14 mouse cellular contexts compared by ENCODE assay signal in genomic region chr2:38220687-38221435, GRCm38 (mm10).
DNase-seq lines count a peak whose midpoint lies in the region; ATAC-seq lines count a peak whose summit lies in the region.
"Had no signal": no experiment of that assay in that cellular context is flagged by ENCODE, and none has a peak within 500 bp of the region (broad histone marks: within the 10 kb centered on the region; RNA-seq: fewer than 3 reads in every experiment).

No protein-coding gene starts in this region.

- peaks cover 99% of the 10 kb centered on the region for H3K27me3 ChIP-seq in midbrain, embryonic 10.5 days (ENCODE audit: low read depth, poor library complexity, severe bottlenecking)
- peaks cover 36% of the 10 kb centered on the region for H3K27me3 ChIP-seq in midbrain, embryonic 15.5 days (replicated peaks)
- H3K27me3 ChIP-seq in forebrain, embryonic 14.5 days (replicated peaks; ENCODE audit: control insufficient read depth, insufficient read depth, low read length): no peaks in the 10 kb centered on the region
- H3K27me3 ChIP-seq: limb, embryonic 12.5 days had no signal

- peaks cover 34% of the 10 kb centered on the region for H3K4me1 ChIP-seq in midbrain, embryonic 10.5 days
- H3K4me1 ChIP-seq in midbrain, embryonic 15.5 days: no peaks in the 10 kb centered on the region
- peaks cover 33% of the 10 kb centered on the region for H3K4me1 ChIP-seq in forebrain, embryonic 14.5 days (ENCODE audit: control insufficient read depth, insufficient read depth, low read length)

- no peak overlapping the region for H3K9ac ChIP-seq in midbrain, embryonic 15.5 days
- no peak overlapping the region; the same call in 1 of the 2 replicates for H3K9ac ChIP-seq in forebrain, embryonic 14.5 days (ENCODE audit: low read length)
- H3K9ac ChIP-seq: limb, embryonic 12.5 days; lung, embryonic 14.5 days had no signal

- H3K9me3 ChIP-seq in midbrain, embryonic 10.5 days (replicated peaks): peaks cover 4% of the 10 kb centered on the region; the same call in 1 of the 2 replicates
- no peaks in the 10 kb centered on the region for H3K9me3 ChIP-seq in midbrain, embryonic 15.5 days
- no peaks in the 10 kb centered on the region for H3K9me3 ChIP-seq in forebrain, embryonic 14.5 days (replicated peaks; ENCODE audit: control insufficient read depth, low read length)
- H3K9me3 ChIP-seq: limb, embryonic 12.5 days had no signal

- H3K4me3 ChIP-seq in midbrain, embryonic 10.5 days: no peak overlapping the region
- H3K4me3 ChIP-seq in midbrain, embryonic 15.5 days: no peak overlapping the region
- H3K4me3 ChIP-seq in forebrain, embryonic 14.5 days (ENCODE audit: low read depth, low read length): no peak overlapping the region
- H3K4me3 ChIP-seq: limb, embryonic 12.5 days had no signal

- WGBS in midbrain, embryonic 10.5 days: 4% methylated on average over 4 of the region's 4 CpGs
- 13% methylated on average over 4 of the region's 4 CpGs for WGBS in midbrain, embryonic 15.5 days
- 3% methylated on average over 4 of the region's 4 CpGs for WGBS in forebrain, embryonic 14.5 days

- DNase-seq in midbrain, embryonic 10.5 days (ENCODE audit: low spot score): peak; percentile 43
- DNase-seq in embryo, embryonic 10.5 days (ENCODE audit: low spot score): peak; percentile 83
- peak; percentile 70 for DNase-seq in forebrain, embryonic 14.5 days (ENCODE audit: low spot score)
- DNase-seq in yolk sac, embryonic 10.5 days (ENCODE audit: low spot score): peak; percentile 43
- DNase-seq in lung, postnatal 25 days (ENCODE audit: low spot score): no peak
- DNase-seq: cerebellum, adult 11-12 months; heart, postnatal 36 days; kidney, adult 11 months; kidney, postnatal 36 days; layer of hippocampus, postnatal 36 days; lung, embryonic 14.5 days had no signal

- no peak for ATAC-seq in midbrain, embryonic 15.5 days (replicated peaks)
- ATAC-seq in forebrain, embryonic 14.5 days: peak; percentile 85
- ATAC-seq in erythroblast, adult 5-6 weeks (replicated peaks; ENCODE audit: low FRiP score, poor library complexity, severe bottlenecking): no peak

- H3K4me2 ChIP-seq in midbrain, embryonic 15.5 days: no peak overlapping the region
- H3K4me2 ChIP-seq in forebrain, embryonic 14.5 days (ENCODE audit: low read length): no peak overlapping the region
- H3K4me2 ChIP-seq: limb, embryonic 12.5 days; lung, embryonic 14.5 days had no signal

- H3K36me3 ChIP-seq in midbrain, embryonic 10.5 days: no peaks in the 10 kb centered on the region
- H3K36me3 ChIP-seq in midbrain, embryonic 15.5 days (replicated peaks): no peaks in the 10 kb centered on the region
- no peaks in the 10 kb centered on the region for H3K36me3 ChIP-seq in forebrain, embryonic 14.5 days (ENCODE audit: control insufficient read depth, insufficient read depth, low read length)
- H3K36me3 ChIP-seq: limb, embryonic 12.5 days had no signal

- H3K27ac ChIP-seq in midbrain, embryonic 10.5 days (replicated peaks): no peak overlapping the region
- H3K27ac ChIP-seq in midbrain, embryonic 15.5 days: no peak overlapping the region
- H3K27ac ChIP-seq in forebrain, embryonic 14.5 days (ENCODE audit: low read depth, low read length): peak overlapping the region; percentile 44; the same call in 1 of the 2 replicates
- H3K27ac ChIP-seq: limb, embryonic 12.5 days had no signal
